Mouse (Mus musculus) hindbrain, embryonic 14.5 days (tissue): ENCODE data around the gene St6galnac5. TPM values are rescaled to one million over a fixed set of nuclear protein-coding genes. Genes with fewer than 3 reads are reported as not detected.

Experiments used
- ATAC-seq: fragments of 200-750 bp; cut with Nextera tagmentation; 2 replicates; pipeline ENCODE4 v1.8.0; 2017; ENCODE audit warnings: moderate number of reproducible peaks, mild to moderate bottlenecking, moderate TSS enrichment, moderate library complexity; ENCODE audit not compliant: low FRiP score
- DNase-seq: peaks from one replicate; pipeline ENCODE4 v3.0.0-alpha.2; 2015; ENCODE audit warnings: low spot score
- H3K27ac ChIP-seq: fragments of 300-500 bp; sonication (generic); 2 replicates; pipeline ENCODE4 v1.5.1; 2014; ENCODE audit warnings: mild to moderate bottlenecking, moderate library complexity
- H3K27me3 ChIP-seq: fragments of 300-500 bp; sonication (generic); 2 replicates; pipeline ENCODE4 v1.6.1; 2014; ENCODE audit warnings: mild to moderate bottlenecking, low read length, mixed read lengths; ENCODE audit not compliant: control insufficient read depth, insufficient read depth
- H3K36me3 ChIP-seq: fragments of 300-500 bp; sonication (generic); replicated peaks from 2 replicates; pipeline ENCODE4 v1.6.1; 2014; ENCODE audit not compliant: control insufficient read depth, insufficient read depth
- H3K4me1 ChIP-seq: fragments of 300-500 bp; sonication (generic); replicated peaks from 2 replicates; pipeline ENCODE4 v1.6.1; 2014; ENCODE audit warnings: antibody characterized with exemption, low read length, mixed read lengths; ENCODE audit not compliant: control insufficient read depth, insufficient read depth
- H3K4me2 ChIP-seq: fragments of 300-500 bp; sonication (generic); replicated peaks from 2 replicates; pipeline ENCODE4 v1.6.1; 2014; ENCODE audit warnings: mild to moderate bottlenecking, moderate library complexity
- H3K4me3 ChIP-seq: fragments of 300-500 bp; sonication (generic); replicated peaks from 2 replicates; pipeline ENCODE4 v1.5.1; 2014; ENCODE audit warnings: mild to moderate bottlenecking, low read length
- H3K9ac ChIP-seq: fragments of 300-500 bp; sonication (generic); 2 replicates; pipeline ENCODE4 v1.6.1; 2014
- H3K9me3 ChIP-seq: fragments of 300-500 bp; sonication (generic); 2 replicates; pipeline ENCODE4 v1.6.1; 2016; ENCODE audit warnings: low read length; ENCODE audit not compliant: control insufficient read depth
- WGBS: fragments of 180-500 bp; shearing (Covaris S2); extraction: QIAGEN DNeasy Blood & Tissue Kit; methylation state at CpG from one replicate; pipeline ENCODE4 v1.1.7; 2014; 5-methylcytosine and 5-hydroxymethylcytosine counted together
- polyA plus RNA-seq: library from polyadenylated mRNA; unstranded; fragments of >200 nt; fragmentation: Nextera tagmentation; extraction: Ambion mirVana; gene quantifications from 2 replicates; pipeline ENCODE4 v1.2.1, GENCODE M21; 2014

The St6galnac5 gene
- polyA plus RNA-seq, result 17.5 and 19.8 TPM in 2 replicates

GRCm38 (mm10) chr3:152981988-152982387, at the start of gene St6galnac5:
Gene St6galnac5 (minus strand): TSS chr3:152982246.
- Histone ChIP-seq H3K36me3 (no peaks in the 10 kb centered on the region), H3K9me3 (no peaks in the 10 kb centered on the region), H3K27me3 (no peaks in the 10 kb centered on the region), H3K27ac (peak within 1 kb of the TSS; percentile 68), H3K4me1 (peaks cover 23% of the 10 kb centered on the region), H3K9ac (peak within 1 kb of the TSS; percentile 68), H3K4me3 (peak within 1 kb of the TSS; percentile 46), H3K4me2 (peak within 1 kb of the TSS; percentile 72)
- ATAC-seq, result peak; percentile 38; the same call in 1 of the 2 replicates
- peak; percentile 69 for DNase-seq
- 0% methylated on average over 17 of the region's 17 CpGs for WGBS

- Histone ChIP-seq H3K4me1 (no peaks in the 10 kb centered on the region), H3K36me3 (no peaks in the 10 kb centered on the region), H3K27me3 (no peaks in the 10 kb centered on the region), H3K4me3 (no peak overlapping the region), H3K9me3 (no peaks in the 10 kb centered on the region), H3K4me2 (no peak overlapping the region), H3K27ac (no peak overlapping the region), H3K9ac (no peak overlapping the region)
- DNase-seq (no peak), ATAC-seq (no peak)
- 94% methylated on average over 5 of the region's 5 CpGs for WGBS
Measured at GRCm38 (mm10) chr3:153030756-153031155, 48.7 kb upstream of the St6galnac5 start.

- Histone ChIP-seq H3K4me1 (no peaks in the 10 kb centered on the region), H3K27me3 (no peaks in the 10 kb centered on the region), H3K9ac (no peak overlapping the region), H3K4me3 (no peak overlapping the region), H3K27ac (no peak overlapping the region), H3K4me2 (no peak overlapping the region), H3K9me3 (no peaks in the 10 kb centered on the region), H3K36me3 (no peaks in the 10 kb centered on the region)
- DNase-seq (no peak), ATAC-seq (no peak)
- 63% methylated on average over 11 of the region's 11 CpGs for WGBS
Measured at GRCm38 (mm10) chr3:153024016-153024415, 42.0 kb upstream of the St6galnac5 start.

GRCm38 (mm10) chr3:153018051-153018450, 36.0 kb upstream of the St6galnac5 start:
- Histone ChIP-seq H3K27me3 (no peaks in the 10 kb centered on the region), H3K4me3 (no peak overlapping the region), H3K9ac (no peak overlapping the region), H3K9me3 (no peaks in the 10 kb centered on the region), H3K27ac (no peak overlapping the region), H3K36me3 (no peaks in the 10 kb centered on the region), H3K4me2 (no peak overlapping the region), H3K4me1 (0 out of 2 replicates have a peak, but pooled peaks cover 7% of the 10 kb centered on the region)
- 58% methylated on average over 10 of the region's 10 CpGs for WGBS
- peak; percentile 57 for DNase-seq
- peak; percentile 62; the same call in 1 of the 2 replicates for ATAC-seq

- Histone ChIP-seq H3K36me3 (no peaks in the 10 kb centered on the region), H3K27me3 (no peaks in the 10 kb centered on the region), H3K4me3 (no peak overlapping the region), H3K27ac (no peak overlapping the region), H3K9ac (no peak overlapping the region), H3K4me1 (0 out of 2 replicates have a peak, but pooled peaks cover 7% of the 10 kb centered on the region), H3K4me2 (no peak overlapping the region), H3K9me3 (no peaks in the 10 kb centered on the region)
- ATAC-seq (no peak), DNase-seq (no peak)
- 75% methylated on average over 8 of the region's 8 CpGs for WGBS
Measured at GRCm38 (mm10) chr3:153016355-153016754, 34.3 kb upstream of the St6galnac5 start.

GRCm38 (mm10) chr3:153006893-153007292, 24.8 kb upstream of the St6galnac5 start:
- H3K27me3 ChIP-seq, result no peaks in the 10 kb centered on the region
- H3K4me3 ChIP-seq, result no peak overlapping the region
- H3K9me3 ChIP-seq, result no peaks in the 10 kb centered on the region
- WGBS, result 93% methylated on average over 6 of the region's 6 CpGs
- DNase-seq (no peak), ATAC-seq (no peak)
- no peak overlapping the region for H3K4me2 ChIP-seq
- H3K4me1 ChIP-seq, result no peaks in the 10 kb centered on the region
- H3K27ac ChIP-seq, result no peak overlapping the region
- H3K36me3 ChIP-seq, result no peaks in the 10 kb centered on the region
- no peak overlapping the region for H3K9ac ChIP-seq

GRCm38 (mm10) chr3:152998901-152999300, 16.9 kb upstream of the St6galnac5 start:
- no peaks in the 10 kb centered on the region for H3K4me1 ChIP-seq
- DNase-seq, result no peak
- no peak for ATAC-seq
- no peaks in the 10 kb centered on the region for H3K27me3 ChIP-seq
- H3K9ac ChIP-seq, result no peak overlapping the region
- H3K36me3 ChIP-seq, result no peaks in the 10 kb centered on the region
- 60% methylated on average over 5 of the region's 5 CpGs for WGBS
- no peak overlapping the region for H3K4me2 ChIP-seq
- no peak overlapping the region for H3K27ac ChIP-seq
- no peak overlapping the region for H3K4me3 ChIP-seq
- H3K9me3 ChIP-seq, result no peaks in the 10 kb centered on the region

GRCm38 (mm10) chr3:152998106-152998505, 16.1 kb upstream of the St6galnac5 start:
- H3K4me1 ChIP-seq, result no peaks in the 10 kb centered on the region
- no peak overlapping the region for H3K4me3 ChIP-seq
- 62% methylated on average over 5 of the region's 5 CpGs for WGBS

GRCm38 (mm10) chr3:152993608-152994007, 11.6 kb upstream of the St6galnac5 start:
- no peak for DNase-seq
- Histone ChIP-seq H3K27ac (no peak overlapping the region), H3K4me3 (no peak overlapping the region), H3K9me3 (no peaks in the 10 kb centered on the region), H3K4me2 (no peak overlapping the region), H3K9ac (no peak overlapping the region), H3K27me3 (no peaks in the 10 kb centered on the region), H3K36me3 (no peaks in the 10 kb centered on the region), H3K4me1 (no peaks in the 10 kb centered on the region)
- ATAC-seq, result no peak
- 66% methylated on average over 5 of the region's 5 CpGs for WGBS

More at GRCm38 (mm10) chr3:152998106-152998505, 16.1 kb upstream of the St6galnac5 start:
- Histone ChIP-seq H3K9ac (no peak overlapping the region), H3K9me3 (no peaks in the 10 kb centered on the region), H3K27ac (no peak overlapping the region), H3K36me3 (no peaks in the 10 kb centered on the region), H3K4me2 (no peak overlapping the region), H3K27me3 (no peaks in the 10 kb centered on the region)
- DNase-seq, result no peak
- no peak for ATAC-seq

- no peak overlapping the region for H3K4me3 ChIP-seq
- no peaks in the 10 kb centered on the region for H3K27me3 ChIP-seq
- H3K9me3 ChIP-seq, result no peaks in the 10 kb centered on the region
- DNase-seq, result no peak
- H3K36me3 ChIP-seq, result no peaks in the 10 kb centered on the region
- no peak overlapping the region for H3K9ac ChIP-seq
- 75% methylated on average over 2 of the region's 2 CpGs for WGBS
- no peak for ATAC-seq
- H3K4me1 ChIP-seq, result no peaks in the 10 kb centered on the region
- no peak overlapping the region for H3K27ac ChIP-seq
- H3K4me2 ChIP-seq, result no peak overlapping the region
Measured at GRCm38 (mm10) chr3:152990787-152991186, 8.7 kb upstream of the St6galnac5 start.
